Mouse (Mus musculus): ENCODE data around the gene Cadm2. TPM values are rescaled to one million over a fixed set of nuclear protein-coding genes. Genes with fewer than 3 reads are reported as not detected.

Gene Cadm2
- polyA plus RNA-seq, 2 experiments: 2.8 to 3.8 TPM

GRCm38 (mm10) chr16:67003161-67003560 is 617.5 kb downstream of the Cadm2 start:
- H3K4me2 ChIP-seq (replicated peaks; ENCODE audit: low read depth, low read length, severe bottlenecking): no peak overlapping the region
- ATAC-seq (ENCODE audit: low FRiP score, low read depth) (no peak), DNase-seq (ENCODE audit: low spot score) (no peak)
- H3K9ac ChIP-seq (ENCODE audit: low read depth, low read length, severe bottlenecking): no peak overlapping the region
- no peak overlapping the region for H3K27ac ChIP-seq (replicated peaks; ENCODE audit: low read depth, low read length)
- no peaks in the 10 kb centered on the region for H3K36me3 ChIP-seq (ENCODE audit: control insufficient read depth, insufficient read depth, low read length)
- no peaks in the 10 kb centered on the region for H3K27me3 ChIP-seq (ENCODE audit: control insufficient read depth, insufficient read depth, low read length)
- H3K4me1 ChIP-seq (ENCODE audit: control insufficient read depth, insufficient read depth, low read length): no peaks in the 10 kb centered on the region
- no peak for TF ChIP-seq POLR2A (IDR thresholded peaks at IDR 0.05; ENCODE audit: borderline replicate concordance, extremely low read depth, insufficient read depth, insufficient read length)
- whole genome bisulfite sequencing: 75% methylated on average over 3 of the region's 3 CpGs
- no peak overlapping the region for H3K4me3 ChIP-seq (replicated peaks; ENCODE audit: low read length)
- no peaks in the 10 kb centered on the region for H3K9me3 ChIP-seq (ENCODE audit: control insufficient read depth, low read length)

- H3K4me1 ChIP-seq (ENCODE audit: control insufficient read depth, insufficient read depth, low read length): no peaks in the 10 kb centered on the region
- 42% methylated on average over 4 of the region's 4 CpGs for WGBS
- H3K27ac ChIP-seq (replicated peaks; ENCODE audit: low read depth, low read length): no peak overlapping the region
- no peaks in the 10 kb centered on the region for H3K9me3 ChIP-seq (ENCODE audit: control insufficient read depth, low read length)
- TF ChIP-seq POLR2A (IDR thresholded peaks at IDR 0.05; ENCODE audit: borderline replicate concordance, extremely low read depth, insufficient read depth, insufficient read length): no peak
- no peaks in the 10 kb centered on the region for H3K27me3 ChIP-seq (ENCODE audit: control insufficient read depth, insufficient read depth, low read length)
- H3K4me2 ChIP-seq (replicated peaks; ENCODE audit: low read depth, low read length, severe bottlenecking): no peak overlapping the region
- no peak overlapping the region for H3K4me3 ChIP-seq (replicated peaks; ENCODE audit: low read length)
- H3K9ac ChIP-seq (ENCODE audit: low read depth, low read length, severe bottlenecking): no peak overlapping the region
- no peaks in the 10 kb centered on the region for H3K36me3 ChIP-seq (ENCODE audit: control insufficient read depth, insufficient read depth, low read length)
- ATAC-seq (ENCODE audit: low FRiP score, low read depth) (no peak), DNase-seq (ENCODE audit: low spot score) (no peak)
Measured at GRCm38 (mm10) chr16:67001707-67002106, 619.0 kb downstream of the Cadm2 start.

GRCm38 (mm10) chr16:66997461-66997860 is 623.2 kb downstream of the Cadm2 start:
- H3K9me3 ChIP-seq (ENCODE audit: control insufficient read depth, low read length): no peaks in the 10 kb centered on the region
- H3K4me1 ChIP-seq (ENCODE audit: control insufficient read depth, insufficient read depth, low read length): no peaks in the 10 kb centered on the region
- no peak for ATAC-seq (ENCODE audit: low FRiP score, low read depth)
- no peak for TF ChIP-seq POLR2A (IDR thresholded peaks at IDR 0.05; ENCODE audit: borderline replicate concordance, extremely low read depth, insufficient read depth, insufficient read length)
- H3K27ac ChIP-seq (replicated peaks; ENCODE audit: low read depth, low read length): no peak overlapping the region
- H3K27me3 ChIP-seq (ENCODE audit: control insufficient read depth, insufficient read depth, low read length): no peaks in the 10 kb centered on the region
- no peak for DNase-seq (ENCODE audit: low spot score)
- no peaks in the 10 kb centered on the region for H3K36me3 ChIP-seq (ENCODE audit: control insufficient read depth, insufficient read depth, low read length)
- H3K4me2 ChIP-seq (replicated peaks; ENCODE audit: low read depth, low read length, severe bottlenecking): no peak overlapping the region
- 78% methylated on average over 2 of the region's 2 CpGs for WGBS
- no peak overlapping the region for H3K4me3 ChIP-seq (replicated peaks; ENCODE audit: low read length)
- H3K9ac ChIP-seq (ENCODE audit: low read depth, low read length, severe bottlenecking): no peak overlapping the region

GRCm38 (mm10) chr16:66987741-66988140 is 633.0 kb downstream of the Cadm2 start:
- Histone ChIP-seq H3K9ac (ENCODE audit: low read depth, low read length, severe bottlenecking) (no peak overlapping the region), H3K4me2 (replicated peaks; ENCODE audit: low read depth, low read length, severe bottlenecking) (no peak overlapping the region), H3K4me1 (ENCODE audit: control insufficient read depth, insufficient read depth, low read length) (no peaks in the 10 kb centered on the region), H3K27me3 (ENCODE audit: control insufficient read depth, insufficient read depth, low read length) (no peaks in the 10 kb centered on the region), H3K27ac (replicated peaks; ENCODE audit: low read depth, low read length) (no peak overlapping the region), H3K36me3 (ENCODE audit: control insufficient read depth, insufficient read depth, low read length) (no peaks in the 10 kb centered on the region), H3K9me3 (ENCODE audit: control insufficient read depth, low read length) (no peaks in the 10 kb centered on the region), H3K4me3 (replicated peaks; ENCODE audit: low read length) (no peak overlapping the region)
- no peak for TF ChIP-seq POLR2A (IDR thresholded peaks at IDR 0.05; ENCODE audit: borderline replicate concordance, extremely low read depth, insufficient read depth, insufficient read length)
- ATAC-seq (ENCODE audit: low FRiP score, low read depth) (no peak), DNase-seq (ENCODE audit: low spot score) (no peak)
- WGBS: 90% methylated on average over 6 of the region's 6 CpGs

- Histone ChIP-seq H3K9ac (ENCODE audit: low read depth, low read length, severe bottlenecking) (no peak overlapping the region), H3K36me3 (ENCODE audit: control insufficient read depth, insufficient read depth, low read length) (no peaks in the 10 kb centered on the region), H3K4me1 (ENCODE audit: control insufficient read depth, insufficient read depth, low read length) (no peaks in the 10 kb centered on the region), H3K27ac (replicated peaks; ENCODE audit: low read depth, low read length) (no peak overlapping the region), H3K4me2 (replicated peaks; ENCODE audit: low read depth, low read length, severe bottlenecking) (no peak overlapping the region), H3K9me3 (ENCODE audit: control insufficient read depth, low read length) (no peaks in the 10 kb centered on the region), H3K4me3 (replicated peaks; ENCODE audit: low read length) (no peak overlapping the region), H3K27me3 (ENCODE audit: control insufficient read depth, insufficient read depth, low read length) (no peaks in the 10 kb centered on the region)
- ATAC-seq (ENCODE audit: low FRiP score, low read depth): no peak
- 70% methylated on average over 7 of the region's 7 CpGs for WGBS
- no peak for TF ChIP-seq POLR2A (IDR thresholded peaks at IDR 0.05; ENCODE audit: borderline replicate concordance, extremely low read depth, insufficient read depth, insufficient read length)
- DNase-seq (ENCODE audit: low spot score): no peak
Measured at GRCm38 (mm10) chr16:66986879-66987278, 633.8 kb downstream of the Cadm2 start.

- Histone ChIP-seq H3K9me3 (ENCODE audit: control insufficient read depth, low read length) (no peaks in the 10 kb centered on the region), H3K36me3 (ENCODE audit: control insufficient read depth, insufficient read depth, low read length) (no peaks in the 10 kb centered on the region), H3K27me3 (ENCODE audit: control insufficient read depth, insufficient read depth, low read length) (no peaks in the 10 kb centered on the region), H3K4me2 (replicated peaks; ENCODE audit: low read depth, low read length, severe bottlenecking) (no peak overlapping the region), H3K4me3 (replicated peaks; ENCODE audit: low read length) (no peak overlapping the region), H3K4me1 (ENCODE audit: control insufficient read depth, insufficient read depth, low read length) (no peaks in the 10 kb centered on the region), H3K27ac (replicated peaks; ENCODE audit: low read depth, low read length) (no peak overlapping the region), H3K9ac (ENCODE audit: low read depth, low read length, severe bottlenecking) (no peak overlapping the region)
- 44% methylated on average over 3 of the region's 3 CpGs for WGBS
- ATAC-seq (ENCODE audit: low FRiP score, low read depth): no peak
- no peak for TF ChIP-seq POLR2A (IDR thresholded peaks at IDR 0.05; ENCODE audit: borderline replicate concordance, extremely low read depth, insufficient read depth, insufficient read length)
- DNase-seq (ENCODE audit: low spot score): no peak
Measured at GRCm38 (mm10) chr16:66970912-66971311, 649.8 kb downstream of the Cadm2 start.
